Mouse (Mus musculus) MN1 (cell line): ENCODE measurements at regions not wholly inside any gene's neighbourhood (a gene's known extent, or its start where the extent isn't known, plus 50 kb on each side); places are given as distances from the start of the nearest gene placed in this dataset.
A peak's percentile ranks its signal among the peaks of the same experiment; 100 is the strongest.

Experiments
- DNase-seq: peaks from one replicate; pipeline ENCODE4 v3.0.0-alpha.2; 2016; ENCODE audit warnings: low spot score

GRCm38 (mm10) chr1:152313480-152313879, 73.0 kb downstream of the Tsen15 start:
- DNase-seq: no peak

GRCm38 (mm10) chr1:152305461-152305860, 81.0 kb downstream of the Tsen15 start:
- DNase-seq: no peak

- no peak for DNase-seq
These were observed 81.9 kb downstream of the Tsen15 start for GRCm38 (mm10) chr1:152304487-152305130.

- DNase-seq: no peak
These were observed 85.1 kb downstream of the Tsen15 start for GRCm38 (mm10) chr1:152301355-152301754.

GRCm38 (mm10) chr1:152292196-152292736, 94.2 kb downstream of the Tsen15 start:
- no peak for DNase-seq

GRCm38 (mm10) chr1:152290768-152291167, 95.7 kb downstream of the Tsen15 start:
- DNase-seq: peak; percentile 79

- no peak for DNase-seq
These were observed 98.7 kb downstream of the Tsen15 start for GRCm38 (mm10) chr1:152287566-152288490.

GRCm38 (mm10) chr1:152286677-152287076, 99.8 kb downstream of the Tsen15 start:
- DNase-seq: no peak

GRCm38 (mm10) chr1:152282106-152282505, 104.4 kb downstream of the Tsen15 start:
- DNase-seq: no peak

- no peak for DNase-seq
These were observed 105.3 kb downstream of the Tsen15 start for GRCm38 (mm10) chr1:152281201-152281600.

GRCm38 (mm10) chr1:152280014-152280413, 106.5 kb downstream of the Tsen15 start:
- peak; percentile 26 for DNase-seq

- no peak for DNase-seq
These were observed 111.5 kb downstream of the Tsen15 start for GRCm38 (mm10) chr1:152275011-152275410.

GRCm38 (mm10) chr1:152273430-152273829, 113.1 kb downstream of the Tsen15 start:
- DNase-seq: no peak

GRCm38 (mm10) chr1:152269936-152270702, 116.4 kb downstream of the Tsen15 start:
- DNase-seq: no peak

GRCm38 (mm10) chr1:152266390-152266789, 120.1 kb downstream of the Tsen15 start:
- no peak for DNase-seq

- DNase-seq: no peak
These were observed 121.5 kb downstream of the Tsen15 start for GRCm38 (mm10) chr1:152264981-152265380.

- DNase-seq: peak; percentile 19
These were observed 125.0 kb downstream of the Tsen15 start for GRCm38 (mm10) chr1:152261472-152261871.

GRCm38 (mm10) chr1:152260950-152261349, 125.5 kb downstream of the Tsen15 start:
- no peak for DNase-seq

- DNase-seq: peak; percentile 46
These were observed 128.2 kb downstream of the Tsen15 start for GRCm38 (mm10) chr1:152258258-152258657.

- DNase-seq: no peak
These were observed 132.6 kb downstream of the Tsen15 start for GRCm38 (mm10) chr1:152253906-152254305.

GRCm38 (mm10) chr1:152253486-152253885, 133.0 kb downstream of the Tsen15 start:
- no peak for DNase-seq

GRCm38 (mm10) chr1:152252658-152253267, 133.7 kb downstream of the Tsen15 start:
- DNase-seq: no peak
